In the genomic region with DNA sequence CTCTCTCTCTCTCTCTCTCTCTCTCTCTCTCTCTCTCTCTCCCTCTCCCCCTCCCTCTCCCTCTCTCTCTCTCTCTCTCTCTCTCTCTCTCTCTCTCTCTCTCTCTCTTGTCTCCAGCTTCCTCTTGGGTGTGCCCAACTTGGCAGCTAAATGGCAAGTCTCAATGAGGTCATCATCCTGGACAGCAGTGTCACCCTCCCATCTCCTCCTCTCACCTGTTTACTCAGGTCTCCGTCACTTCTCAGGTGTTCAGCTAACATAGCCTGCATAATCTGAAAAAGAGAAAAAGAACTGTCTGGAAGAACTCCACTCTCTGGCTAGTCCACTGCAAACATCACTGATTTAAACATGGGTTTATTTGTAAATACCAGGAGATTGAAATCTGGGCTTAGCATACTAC, we compare ENCODE assay signal across 29 mouse cellular contexts.
"Had no signal": no experiment of that assay in that cellular context is flagged by ENCODE, and none has a peak within 500 bp of the region (broad histone marks: within the 10 kb centered on the region; RNA-seq: fewer than 3 reads in every experiment).

No protein-coding gene starts in this region.

- H3K9ac ChIP-seq: embryonic facial prominence, embryonic 12.5 days; embryonic facial prominence, embryonic 13.5 days; embryonic facial prominence, embryonic 15.5 days; forebrain, embryonic 12.5 days; forebrain, embryonic 13.5 days; forebrain, embryonic 15.5 days; forebrain, postnatal 0 days had no signal

- H3K27ac ChIP-seq: embryonic facial prominence, embryonic 10.5 days; embryonic facial prominence, embryonic 12.5 days; embryonic facial prominence, embryonic 13.5 days; embryonic facial prominence, embryonic 15.5 days; forebrain, embryonic 10.5 days; forebrain, embryonic 12.5 days; forebrain, embryonic 13.5 days; forebrain, embryonic 15.5 days; gastrocnemius, adult 2 months; heart, adult 2 months had no signal

- H3K27me3 ChIP-seq: embryonic facial prominence, embryonic 12.5 days; embryonic facial prominence, embryonic 13.5 days; embryonic facial prominence, embryonic 15.5 days; forebrain, embryonic 12.5 days; forebrain, embryonic 13.5 days; forebrain, embryonic 15.5 days had no signal

- H3K9me3 ChIP-seq: embryonic facial prominence, embryonic 10.5 days; embryonic facial prominence, embryonic 12.5 days; embryonic facial prominence, embryonic 13.5 days; embryonic facial prominence, embryonic 15.5 days; forebrain, embryonic 10.5 days; forebrain, embryonic 12.5 days; forebrain, embryonic 13.5 days; forebrain, embryonic 15.5 days had no signal

- H3K4me2 ChIP-seq: embryonic facial prominence, embryonic 12.5 days; embryonic facial prominence, embryonic 13.5 days; embryonic facial prominence, embryonic 15.5 days; forebrain, embryonic 12.5 days; forebrain, embryonic 13.5 days; forebrain, embryonic 15.5 days had no signal

- H3K4me1 ChIP-seq: embryonic facial prominence, embryonic 10.5 days; embryonic facial prominence, embryonic 12.5 days; forebrain, embryonic 10.5 days; forebrain, embryonic 12.5 days; forebrain, embryonic 13.5 days; forebrain, embryonic 15.5 days had no signal

- ATAC-seq: forebrain, embryonic 13.5 days; forebrain, embryonic 14.5 days; forebrain, embryonic 15.5 days; forebrain, embryonic 16.5 days; forebrain, postnatal 0 days had no signal

- H3K4me3 ChIP-seq: embryonic facial prominence, embryonic 10.5 days; embryonic facial prominence, embryonic 12.5 days; embryonic facial prominence, embryonic 13.5 days; embryonic facial prominence, embryonic 15.5 days; erythroblast, embryonic 14.5 days; forebrain, embryonic 10.5 days; forebrain, embryonic 12.5 days; forebrain, embryonic 13.5 days; forebrain, embryonic 15.5 days; gastrocnemius, adult 2 months; heart, adult 2 months had no signal

- H3K36me3 ChIP-seq: embryonic facial prominence, embryonic 10.5 days; embryonic facial prominence, embryonic 12.5 days; embryonic facial prominence, embryonic 13.5 days; embryonic facial prominence, embryonic 15.5 days; forebrain, embryonic 10.5 days; forebrain, embryonic 12.5 days; forebrain, embryonic 15.5 days had no signal

- DNase-seq: cerebellum, adult 2 months; cerebellum, adult 8-10 months; cerebellum, adult 9-10 months; cerebellum, adult 9-11 months; cerebellum, postnatal 10 days; cerebellum, postnatal 14 days; cerebellum, postnatal 25 days; cerebellum, postnatal 36 days; embryo, embryonic 11 days; forebrain, postnatal 0 days; gastrocnemius, adult 2 months; gastrocnemius, postnatal 10 days; gastrocnemius, postnatal 14 days; gastrocnemius, postnatal 25 days; gastrocnemius, postnatal 36 days; heart, adult 11 months; heart, adult 18-20 months; heart, adult 2 months had no signal
